Mouse (Mus musculus) thymus, adult 2 months (tissue): ENCODE measurements around the gene Lmo4. TPM values are rescaled to one million over a fixed set of nuclear protein-coding genes. Genes with fewer than 3 reads are reported as not detected.

Experiments used
- DNase-seq: peaks from one replicate; pipeline ENCODE4 v3.0.0; 2021
- H3K27ac ChIP-seq: fragments of 200-500 bp; 2 replicates; pipeline ENCODE4 v1.5.1; 2012; ENCODE audit warnings: low read length, control low read depth; ENCODE audit not compliant: control insufficient read depth, insufficient read depth
- H3K27me3 ChIP-seq: fragments of 200-500 bp; 2 replicates; pipeline ENCODE4 v1.6.1; 2012; ENCODE audit warnings: mild to moderate bottlenecking, low read length, moderate library complexity, mixed read lengths; ENCODE audit not compliant: control insufficient read depth, insufficient read depth
- H3K36me3 ChIP-seq: fragments of 200-500 bp; 2 replicates; pipeline ENCODE4 v1.6.1; 2012; ENCODE audit warnings: mild to moderate bottlenecking, low read length, moderate library complexity; ENCODE audit not compliant: control insufficient read depth, insufficient read depth
- H3K4me1 ChIP-seq: fragments of 200-500 bp; replicated peaks from 2 replicates; pipeline ENCODE4 v1.6.1; 2012; ENCODE audit warnings: low read length; ENCODE audit not compliant: control insufficient read depth, insufficient read depth
- H3K4me3 ChIP-seq: fragments of 200-500 bp; 2 replicates; pipeline ENCODE4 v1.5.1; 2012; ENCODE audit warnings: mild to moderate bottlenecking, low read length, control low read depth, moderate library complexity; ENCODE audit not compliant: control insufficient read depth, insufficient read depth
- CTCF ChIP-seq: fragments of 200-500 bp; IDR thresholded peaks from 2 replicates; pipeline ENCODE4 v1.5.1; 2012; ENCODE audit warnings: mild to moderate bottlenecking, control low read depth, low read length, moderate library complexity, borderline replicate concordance; ENCODE audit not compliant: control insufficient read depth, poor library complexity, insufficient read depth; ENCODE audit errors: extremely low read depth
- POLR2A ChIP-seq: fragments of 200-500 bp; IDR thresholded peaks from 2 replicates; pipeline ENCODE4 v1.6.1; 2012; ENCODE audit warnings: mild to moderate bottlenecking, low read length, control low read depth, moderate library complexity; ENCODE audit not compliant: control insufficient read depth, poor library complexity, insufficient read depth; ENCODE audit errors: extremely low read depth
- WGBS: fragments of 180-500 bp; shearing (Covaris S2); methylation state at CpG from one replicate; pipeline ENCODE4 v1.1.7; 2018; 5-methylcytosine and 5-hydroxymethylcytosine counted together
- polyA plus RNA-seq: library from polyadenylated mRNA; depleted of rRNA; stranded (reverse); fragments of >200 nt; gene quantifications from 2 replicates; pipeline ENCODE4 v1.2.3, GENCODE M21; 2012

Gene Lmo4
- polyA plus RNA-seq, 1 experiment = 99.1 TPM

GRCm38 (mm10) chr3:144238482-144238881, 33.5 kb upstream of the Lmo4 start:
- H3K4me1 ChIP-seq = no peaks in the 10 kb centered on the region
- no peaks in the 10 kb centered on the region for H3K36me3 ChIP-seq
- no peak for DNase-seq
- no peak overlapping the region for H3K4me3 ChIP-seq
- TF ChIP-seq CTCF = no peak
- TF ChIP-seq POLR2A = no peak
- WGBS = 94% methylated on average over 11 of the region's 11 CpGs
- no peak overlapping the region for H3K27ac ChIP-seq
- H3K27me3 ChIP-seq = no peaks in the 10 kb centered on the region

DNA sequence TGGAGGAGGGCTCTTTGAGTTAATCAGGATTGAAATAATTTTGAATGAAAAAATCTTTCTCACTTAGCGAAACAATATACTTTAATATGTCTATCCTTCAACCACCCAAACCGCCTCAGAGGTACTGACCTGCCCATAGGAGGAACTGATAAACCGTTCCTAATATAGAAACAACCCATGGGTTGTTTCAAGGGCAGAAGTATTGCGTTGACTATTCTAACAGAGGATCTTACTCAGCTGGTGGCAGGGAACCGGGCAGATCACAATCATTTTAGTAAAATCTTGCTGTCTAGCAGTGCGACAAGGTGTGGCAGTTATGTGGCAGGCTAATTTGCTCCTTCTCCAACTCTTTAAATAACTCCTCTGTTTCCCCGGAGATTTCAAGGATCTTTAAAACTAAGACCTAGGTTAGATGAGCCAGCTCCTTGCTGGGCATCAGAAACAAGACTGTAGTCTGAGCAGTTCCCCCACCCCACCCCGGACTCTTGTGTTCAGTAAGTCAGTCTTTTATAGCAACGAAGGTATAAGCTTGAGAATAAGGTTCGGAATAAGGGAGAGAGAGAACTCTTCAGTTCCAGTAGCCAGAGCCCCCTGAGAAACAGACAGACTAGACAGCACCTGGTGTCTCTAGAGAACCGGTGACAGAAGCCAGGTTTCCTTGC, 27.5 kb upstream of the Lmo4 start:
- Histone ChIP-seq H3K36me3 (no peaks in the 10 kb centered on the region), H3K4me1 (peaks cover 5% of the 10 kb centered on the region), H3K27me3 (no peaks in the 10 kb centered on the region), H3K27ac (no peak overlapping the region), H3K4me3 (no peak overlapping the region)
- WGBS = 55% methylated on average over 11 of the region's 11 CpGs
- DNase-seq = no peak
- no peak for TF ChIP-seq CTCF
- no peak for TF ChIP-seq POLR2A

DNA sequence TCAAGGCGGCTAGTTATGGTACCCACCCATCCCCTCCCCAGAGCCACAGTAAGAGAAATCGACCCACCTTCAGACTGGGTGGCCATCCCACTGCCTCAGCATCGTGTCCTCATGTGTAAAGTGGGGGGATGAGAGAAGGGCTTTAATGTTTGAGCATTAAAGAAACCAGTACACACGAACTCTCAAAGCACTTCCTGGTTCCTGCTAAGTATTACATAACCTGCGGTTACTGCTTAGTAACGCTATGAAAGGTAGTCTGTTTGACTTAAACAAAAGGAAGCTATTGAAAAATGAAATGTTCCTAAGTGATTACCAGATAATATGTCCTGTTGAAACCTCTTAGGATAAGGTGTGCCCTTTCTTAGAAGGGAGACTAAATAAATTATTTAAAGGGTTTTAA, 26.9 kb upstream of the Lmo4 start:
- no peak overlapping the region for H3K4me3 ChIP-seq
- peaks cover 5% of the 10 kb centered on the region for H3K4me1 ChIP-seq
- 26% methylated on average over 6 of the region's 6 CpGs for WGBS
- H3K27ac ChIP-seq = no peak overlapping the region
- no peak for DNase-seq
- H3K36me3 ChIP-seq = no peaks in the 10 kb centered on the region
- no peak for TF ChIP-seq CTCF
- no peaks in the 10 kb centered on the region for H3K27me3 ChIP-seq

DNA sequence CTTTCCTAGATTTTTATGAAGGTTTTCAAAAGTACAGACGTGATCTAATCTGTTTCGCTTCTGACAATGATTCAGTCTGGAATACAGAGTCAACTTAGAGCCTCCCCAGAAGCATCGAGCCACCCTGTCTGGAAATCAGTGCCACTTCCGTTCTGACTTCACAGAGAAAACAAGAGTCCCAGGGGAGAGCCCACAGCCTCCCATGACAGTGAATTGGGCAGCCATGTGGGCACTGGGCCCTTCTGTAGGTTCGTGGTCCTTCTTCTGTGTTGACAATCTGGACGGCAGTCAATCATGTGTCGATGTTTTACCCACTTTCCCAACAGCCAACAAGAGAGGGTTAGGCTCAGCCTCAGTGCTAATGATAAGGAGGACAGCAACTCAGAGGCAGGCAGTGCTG, 26.4 kb upstream of the Lmo4 start:
- Histone ChIP-seq H3K4me3 (no peak overlapping the region), H3K27me3 (no peaks in the 10 kb centered on the region)
- 86% methylated on average over 7 of the region's 7 CpGs for WGBS

GRCm38 (mm10) chr3:144230016-144230415, 25.0 kb upstream of the Lmo4 start:
- Histone ChIP-seq H3K36me3 (no peaks in the 10 kb centered on the region), H3K4me3 (no peak overlapping the region), H3K27me3 (no peaks in the 10 kb centered on the region), H3K27ac (no peak overlapping the region), H3K4me1 (peaks cover 5% of the 10 kb centered on the region)
- DNase-seq = no peak
- TF ChIP-seq POLR2A = no peak
- no peak for TF ChIP-seq CTCF
- WGBS = 89% methylated on average over 9 of the region's 9 CpGs

More for the DNA sequence above, 26.4 kb upstream of the Lmo4 start:
- TF ChIP-seq POLR2A = no peak
- H3K27ac ChIP-seq = no peak overlapping the region
- no peak for DNase-seq
- H3K4me1 ChIP-seq = peaks cover 5% of the 10 kb centered on the region
- no peaks in the 10 kb centered on the region for H3K36me3 ChIP-seq

GRCm38 (mm10) chr3:144229312-144229711, 24.3 kb upstream of the Lmo4 start:
- TF ChIP-seq CTCF (no peak), POLR2A (no peak)
- peaks cover 5% of the 10 kb centered on the region for H3K4me1 ChIP-seq
- no peak overlapping the region for H3K27ac ChIP-seq
- H3K27me3 ChIP-seq = no peaks in the 10 kb centered on the region
- H3K36me3 ChIP-seq = no peaks in the 10 kb centered on the region
- WGBS = 95% methylated on average over 7 of the region's 7 CpGs
- DNase-seq = no peak
- no peak overlapping the region for H3K4me3 ChIP-seq

DNA sequence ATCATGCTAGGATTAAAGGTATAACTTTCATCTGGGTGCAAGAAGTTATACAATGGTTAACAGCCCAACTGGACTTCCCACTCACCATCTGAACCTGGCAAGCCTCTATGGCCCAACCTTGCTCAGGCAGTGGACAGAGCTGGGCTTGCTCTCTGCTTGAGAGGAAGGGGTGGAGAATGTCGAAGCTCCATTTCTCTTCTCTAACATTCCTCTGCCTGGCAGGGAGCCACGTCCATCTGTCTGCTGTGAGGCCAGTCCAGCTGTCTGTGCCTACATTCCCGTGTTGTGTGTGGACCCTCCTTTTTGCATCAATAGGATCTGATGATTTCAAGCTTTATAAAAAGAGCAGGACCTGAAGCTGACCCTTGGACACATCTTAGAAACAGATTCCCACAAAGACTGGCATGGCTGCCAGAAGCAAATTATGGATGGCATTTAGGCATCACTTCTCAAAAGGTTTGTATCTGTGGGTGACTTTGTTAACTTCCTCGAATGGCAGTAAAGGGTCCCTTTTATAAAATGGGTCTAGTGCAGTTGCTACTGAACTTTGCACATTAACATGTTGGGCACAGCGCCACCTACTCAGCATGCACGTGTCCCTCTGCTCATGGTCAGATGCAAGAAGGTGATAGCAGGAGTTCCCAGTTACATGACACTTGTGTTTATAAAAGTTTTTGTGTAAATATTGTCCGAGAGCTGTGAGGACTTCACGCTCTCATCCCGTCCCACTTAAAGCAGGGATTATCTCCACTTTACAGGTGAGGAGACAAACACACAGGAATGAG, 20.6 kb upstream of the Lmo4 start:
- DNase-seq = no peak
- Histone ChIP-seq H3K36me3 (no peaks in the 10 kb centered on the region), H3K27ac (no peak overlapping the region), H3K27me3 (no peaks in the 10 kb centered on the region), H3K4me3 (no peak overlapping the region), H3K4me1 (no peaks in the 10 kb centered on the region)
- WGBS = 80% methylated on average over 9 of the region's 9 CpGs
- TF ChIP-seq POLR2A = no peak
- no peak for TF ChIP-seq CTCF
